Mouse (Mus musculus) neutrophil, adult 59 days (primary cell): ENCODE data around the gene Lnpk. TPM values are rescaled to one million over a fixed set of nuclear protein-coding genes. Genes with fewer than 3 reads are reported as not detected.

ENCODE experiments used
- total RNA-seq, 2 experiments: library from RNA; stranded (reverse); gene quantifications; 1 replicate in 1 of 2; 2 replicates in 1 of 2; pipeline ENCODE4 v1.2.4; 2023

Gene Lnpk
- 10 to 100 TPM; 42.3 to 47.5 TPM for total RNA-seq

DNA sequence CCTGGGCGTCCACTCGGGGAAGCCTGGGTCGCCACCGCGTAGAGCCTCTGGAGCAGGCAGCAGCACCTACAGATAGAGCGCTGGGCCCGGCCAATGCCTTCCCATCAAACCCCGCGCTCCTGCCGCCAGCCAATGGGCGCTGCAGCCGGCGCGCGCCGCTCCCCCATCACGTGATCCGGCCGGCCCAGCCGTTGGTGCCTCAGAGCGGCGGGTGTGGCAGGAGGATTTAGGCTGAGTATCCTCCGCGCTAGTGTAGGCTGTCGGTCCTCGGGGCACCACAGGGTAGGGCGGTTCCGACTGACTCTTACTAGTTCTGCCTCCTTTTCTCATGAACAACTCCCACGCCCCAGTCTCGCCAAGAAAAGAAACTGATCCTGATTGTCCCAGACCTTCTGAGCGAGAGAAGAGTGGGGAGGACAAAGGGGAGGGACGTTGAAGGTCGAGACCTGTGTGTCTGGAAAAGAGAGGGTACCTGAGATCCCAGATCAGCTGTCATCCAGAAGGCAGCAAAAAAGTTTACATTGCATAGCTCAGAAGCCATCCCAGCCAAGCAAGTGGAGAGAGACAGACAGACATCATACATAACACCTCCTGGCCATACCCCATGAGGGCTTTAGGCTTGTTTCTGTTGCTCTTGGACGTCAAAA is at the start of gene Lnpk:
Gene Lnpk (minus strand): TSS at position 593 of the 647 bp plus-strand sequence.

Other genes starting within 250 kb of the Lnpk start
- gene Evx2, start 80.1 kb upstream of the Lnpk start, total RNA-seq: not detected
- not detected for gene Hoxd13, start 88.9 kb upstream of the Lnpk start, total RNA-seq
- not detected for gene Hoxd12, start 95.6 kb upstream of the Lnpk start, total RNA-seq
- gene Hoxd11, start 100.1 kb upstream of the Lnpk start, total RNA-seq: not detected
- not detected for gene Hoxd10, start 112.5 kb upstream of the Lnpk start, total RNA-seq
- gene Hoxd9, start 118.3 kb upstream of the Lnpk start, total RNA-seq: not detected
- gene Hoxd8, start 125.2 kb upstream of the Lnpk start, total RNA-seq: not detected
- gene Hoxd3, start 132.5 kb upstream of the Lnpk start, total RNA-seq: not detected
- not detected for gene Hoxd4, start 132.5 kb upstream of the Lnpk start, total RNA-seq
- not detected for gene Gm28230, start 147.3 kb upstream of the Lnpk start, total RNA-seq
- gene Hoxd1, start 183.5 kb upstream of the Lnpk start, total RNA-seq: not detected
- gene Mtx2, start 246.4 kb upstream of the Lnpk start, total RNA-seq: 10 to 100 TPM; 14.1 to 14.7 TPM